Mouse (Mus musculus): ENCODE measurements around the gene Krtcap3. TPM values are rescaled to one million over a fixed set of nuclear protein-coding genes. Genes with fewer than 3 reads are reported as not detected.

Krtcap3 gene
- polyA plus RNA-seq, 1 experiment, result 0.48 TPM

DNA sequence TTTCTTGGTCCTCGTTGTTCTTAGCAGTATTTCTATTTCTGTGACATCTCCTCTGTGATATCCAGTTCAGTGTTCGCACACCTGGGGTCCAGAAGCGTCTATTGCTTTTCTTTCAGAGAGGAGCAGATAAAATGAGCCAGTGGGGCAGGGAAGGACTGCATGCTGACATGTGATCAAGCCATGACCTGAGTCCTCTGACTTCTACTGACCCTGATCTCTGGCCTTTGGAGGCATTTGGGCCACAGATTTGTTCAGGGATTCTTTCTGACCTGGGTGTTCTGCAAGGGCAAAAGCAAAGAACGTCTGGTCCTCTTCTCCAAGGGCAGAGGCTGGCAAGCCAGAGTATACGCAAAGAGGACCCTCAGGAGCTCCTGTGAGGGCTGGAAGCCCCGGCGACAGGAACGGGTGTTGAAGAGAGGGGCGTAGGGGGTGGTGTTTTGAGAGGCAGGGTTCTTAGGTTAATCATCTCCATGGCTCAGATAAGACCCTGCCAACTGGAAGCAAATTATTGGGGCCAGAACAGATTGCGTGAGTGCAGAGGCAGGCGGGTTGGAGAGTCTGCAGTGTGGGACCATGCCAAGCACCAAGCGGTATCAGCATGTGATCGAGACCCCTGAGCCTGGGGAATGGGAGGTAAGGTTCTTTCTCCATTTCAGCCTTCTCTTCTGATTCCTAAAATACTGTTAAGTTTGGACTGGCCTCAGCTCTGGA, 45.7 kb downstream of the Krtcap3 start, which contains the start of gene Gckr:
Gene Gckr, plus strand, starts transcription at position 397 of the 711 bp plus-strand sequence.
- peaks cover 79% of the 10 kb centered on the region for H3K27me3 ChIP-seq (replicated peaks)
- no peaks in the 10 kb centered on the region for H3K36me3 ChIP-seq (replicated peaks; ENCODE audit: low read length)
- TF ChIP-seq FLI1 (IDR thresholded peaks at IDR 0.05; ENCODE audit: low read length) (no peak), GATA1 (IDR thresholded peaks at IDR 0.05; ENCODE audit: borderline replicate concordance, low read length) (no peak)
- no peaks in the 10 kb centered on the region for H3K9me3 ChIP-seq
- peaks cover 16% of the 10 kb centered on the region for H3K4me1 ChIP-seq
- H3K4me3 ChIP-seq (replicated peaks), result no peak within 1 kb of the TSS

DNA sequence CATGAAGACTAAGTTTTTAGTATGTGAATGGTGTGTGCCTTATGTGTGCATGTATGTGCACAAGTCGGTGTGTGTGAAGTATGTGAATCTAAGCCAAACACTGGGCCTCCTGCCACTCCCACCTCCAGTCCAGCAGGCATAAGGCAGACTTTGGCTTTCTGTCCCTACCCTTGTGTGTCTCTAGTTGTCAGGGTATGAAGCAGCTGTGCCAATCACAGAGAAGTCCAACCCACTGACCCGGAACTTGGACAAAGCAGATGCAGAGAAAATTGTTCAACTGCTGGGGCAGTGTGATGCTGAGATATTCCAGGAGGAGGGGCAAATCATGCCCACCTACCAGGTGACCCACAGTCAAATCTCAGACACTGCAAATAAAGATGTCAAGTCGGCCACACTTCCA, 46.5 kb downstream of the Krtcap3 start:
- no peaks in the 10 kb centered on the region for H3K36me3 ChIP-seq (replicated peaks; ENCODE audit: low read length)
- no peak overlapping the region for H3K4me3 ChIP-seq (replicated peaks)
- TF ChIP-seq GATA1 (IDR thresholded peaks at IDR 0.05; ENCODE audit: borderline replicate concordance, low read length) (no peak), FLI1 (IDR thresholded peaks at IDR 0.05; ENCODE audit: low read length) (no peak)
- no peaks in the 10 kb centered on the region for H3K9me3 ChIP-seq
- peaks cover 16% of the 10 kb centered on the region for H3K4me1 ChIP-seq
- H3K27me3 ChIP-seq (replicated peaks), result peaks cover 80% of the 10 kb centered on the region

- peaks cover 79% of the 10 kb centered on the region for H3K27me3 ChIP-seq (replicated peaks)
These were observed 47.0 kb downstream of the Krtcap3 start for GRCm38 (mm10) chr5:31298486-31298885.

DNA sequence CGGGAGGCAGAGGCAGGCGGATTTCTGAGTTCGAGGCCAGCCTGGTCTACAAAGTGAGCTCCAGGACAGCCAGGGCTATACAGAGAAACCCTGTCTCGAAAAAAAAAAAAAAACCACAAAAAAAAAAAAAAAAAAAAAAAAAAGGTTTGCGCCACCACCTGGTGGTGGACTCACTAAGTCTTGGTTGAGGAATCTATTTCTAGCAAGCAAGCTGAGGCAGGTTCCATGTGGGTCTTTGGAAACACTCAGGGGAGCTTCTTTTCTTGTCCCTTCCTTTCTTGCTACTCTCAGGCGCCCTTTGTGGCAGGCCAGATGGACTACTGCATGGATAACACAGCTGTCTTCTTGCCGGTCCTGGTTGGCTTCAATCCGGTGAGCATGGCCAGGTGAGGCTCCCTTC, 50.4 kb downstream of the Krtcap3 start:
- TF ChIP-seq FLI1 (IDR thresholded peaks at IDR 0.05; ENCODE audit: low read length) (no peak), GATA1 (IDR thresholded peaks at IDR 0.05; ENCODE audit: borderline replicate concordance, low read length) (no peak)
- Histone ChIP-seq H3K36me3 (replicated peaks; ENCODE audit: low read length) (no peaks in the 10 kb centered on the region), H3K4me3 (replicated peaks) (no peak overlapping the region), H3K4me1 (no peaks in the 10 kb centered on the region), H3K27me3 (replicated peaks) (peaks cover 61% of the 10 kb centered on the region), H3K9me3 (peaks cover 12% of the 10 kb centered on the region)

More at GRCm38 (mm10) chr5:31298486-31298885, 47.0 kb downstream of the Krtcap3 start:
- H3K4me1 ChIP-seq, result peaks cover 16% of the 10 kb centered on the region
- H3K4me3 ChIP-seq (replicated peaks), result no peak overlapping the region
- no peak for TF ChIP-seq GATA1 (IDR thresholded peaks at IDR 0.05; ENCODE audit: borderline replicate concordance, low read length)
- no peak for TF ChIP-seq FLI1 (IDR thresholded peaks at IDR 0.05; ENCODE audit: low read length)
- H3K36me3 ChIP-seq (replicated peaks; ENCODE audit: low read length), result no peaks in the 10 kb centered on the region
- no peaks in the 10 kb centered on the region for H3K9me3 ChIP-seq

Other genes starting within 250 kb of the Krtcap3 start
- gene Atraid, start 203.4 kb upstream of the Krtcap3 start, polyA plus RNA-seq (2012; ENCODE audit: insufficient read depth, low replicate concordance), result 6.5 and 48.6 TPM in 2 replicates
- 5.0 and 8.2 TPM in 2 replicates for gene Slc5a6, start 202.8 kb upstream of the Krtcap3 start, polyA plus RNA-seq (2012; ENCODE audit: insufficient read depth, low replicate concordance)
- gene Cad, start 196.9 kb upstream of the Krtcap3 start, polyA plus RNA-seq (2012; ENCODE audit: insufficient read depth, low replicate concordance), result 218 and 333 TPM in 2 replicates
- not detected in 2 replicates for gene Dnajc5g, start 145.4 kb upstream of the Krtcap3 start, polyA plus RNA-seq (2012; ENCODE audit: insufficient read depth, low replicate concordance)
- not detected in 2 replicates for gene Slc30a3, start 143.5 kb upstream of the Krtcap3 start, polyA plus RNA-seq (2012; ENCODE audit: insufficient read depth, low replicate concordance)
- gene Trim54, start 135.0 kb upstream of the Krtcap3 start, polyA plus RNA-seq (2012; ENCODE audit: insufficient read depth, low replicate concordance), result not detected in 2 replicates
- gene Ucn, start 112.9 kb upstream of the Krtcap3 start, polyA plus RNA-seq (2012; ENCODE audit: insufficient read depth, low replicate concordance), result not detected in 2 replicates
- 9.4 and 46.6 TPM in 2 replicates for gene Mpv17, start 97.4 kb upstream of the Krtcap3 start, polyA plus RNA-seq (2012; ENCODE audit: insufficient read depth, low replicate concordance)
- 7.0 and 7.9 TPM in 2 replicates for gene Gm29609, start 71.8 kb upstream of the Krtcap3 start, polyA plus RNA-seq (2012; ENCODE audit: insufficient read depth, low replicate concordance)
- gene Gtf3c2, start 71.5 kb upstream of the Krtcap3 start, polyA plus RNA-seq (2012; ENCODE audit: insufficient read depth, low replicate concordance), result 9.1 and 15.0 TPM in 2 replicates
- 5.4 and 54.1 TPM in 2 replicates for gene Snx17, start 58.5 kb upstream of the Krtcap3 start, polyA plus RNA-seq (2012; ENCODE audit: insufficient read depth, low replicate concordance)
- 92.1 and 146 TPM in 2 replicates for gene Eif2b4, start 58.3 kb upstream of the Krtcap3 start, polyA plus RNA-seq (2012; ENCODE audit: insufficient read depth, low replicate concordance)
- 34.2 and 67.1 TPM in 2 replicates for gene Zfp513, start 49.4 kb upstream of the Krtcap3 start, polyA plus RNA-seq (2012; ENCODE audit: insufficient read depth, low replicate concordance)
- 188 and 232 TPM in 2 replicates for gene Ppm1g, start 31.0 kb upstream of the Krtcap3 start, polyA plus RNA-seq (2012; ENCODE audit: insufficient read depth, low replicate concordance)
- 25.6 and 48.2 TPM in 2 replicates for gene Nrbp1, start 10.8 kb upstream of the Krtcap3 start, polyA plus RNA-seq (2012; ENCODE audit: insufficient read depth, low replicate concordance)
- gene Gm9970, start 10.5 kb upstream of the Krtcap3 start, polyA plus RNA-seq (2012; ENCODE audit: insufficient read depth, low replicate concordance), result not detected in 2 replicates
- gene Ift172, start 39.4 kb downstream of the Krtcap3 start, polyA plus RNA-seq (2012; ENCODE audit: insufficient read depth, low replicate concordance), result 8.8 and 19.3 TPM in 2 replicates
- gene Fndc4, start 44.4 kb downstream of the Krtcap3 start, polyA plus RNA-seq (2012; ENCODE audit: insufficient read depth, low replicate concordance), result not detected in 2 replicates
- not detected in 2 replicates for gene Gckr, start 45.8 kb downstream of the Krtcap3 start, polyA plus RNA-seq (2012; ENCODE audit: insufficient read depth, low replicate concordance)
- 3.4 and 4.0 TPM in 2 replicates for gene Zfp512, start 200.7 kb downstream of the Krtcap3 start, polyA plus RNA-seq (2012; ENCODE audit: insufficient read depth, low replicate concordance)
- not detected in 2 replicates for gene 4930548H24Rik, start 234.0 kb downstream of the Krtcap3 start, polyA plus RNA-seq (2012; ENCODE audit: insufficient read depth, low replicate concordance)
- gene Gpn1, start 243.1 kb downstream of the Krtcap3 start, polyA plus RNA-seq (2012; ENCODE audit: insufficient read depth, low replicate concordance), result 8.9 TPM in 1 of 2 replicates, not detected in the other

All from megakaryocyte, embryonic 14.5 days (primary cell).